Mouse (Mus musculus) neural tube, embryonic 13.5 days (tissue): ENCODE measurements around the gene Tmem253. TPM values are rescaled to one million over a fixed set of nuclear protein-coding genes. Genes with fewer than 3 reads are reported as not detected.
A peak's percentile ranks its signal among the peaks of the same experiment; 100 is the strongest.
"Not testable (repeated sequence)": the region's sequence is repeated elsewhere in the genome, so short reads cannot be mapped to it uniquely, and the experiment has no call there.

ENCODE experiments used
- ATAC-seq: fragments of 200-750 bp; cut with Nextera tagmentation; 2 replicates; pipeline ENCODE4 v1.8.0; 2017; ENCODE audit warnings: low read depth, mild to moderate bottlenecking, moderate TSS enrichment, moderate library complexity
- H3K27ac ChIP-seq: fragments of 300-500 bp; sonication (generic); replicated peaks from 2 replicates; pipeline ENCODE4 v1.5.1; 2015; ENCODE audit warnings: moderate library complexity, mild to moderate bottlenecking, inconsistent platforms
- H3K27me3 ChIP-seq: fragments of 300-500 bp; sonication (generic); 2 replicates; pipeline ENCODE4 v1.6.1; 2015; ENCODE audit warnings: mild to moderate bottlenecking, inconsistent platforms
- H3K36me3 ChIP-seq: fragments of 300-500 bp; sonication (generic); 2 replicates; pipeline ENCODE4 v1.6.1; 2015; ENCODE audit warnings: mild to moderate bottlenecking, inconsistent platforms
- H3K4me1 ChIP-seq: fragments of 300-500 bp; sonication (generic); replicated peaks from 2 replicates; pipeline ENCODE4 v1.6.1; 2015; ENCODE audit warnings: inconsistent platforms
- H3K4me2 ChIP-seq: fragments of 300-500 bp; sonication (generic); 2 replicates; pipeline ENCODE4 v1.6.1; 2015; ENCODE audit warnings: inconsistent platforms, mild to moderate bottlenecking, moderate library complexity
- H3K4me3 ChIP-seq: fragments of 300-500 bp; sonication (generic); 2 replicates; pipeline ENCODE4 v1.5.1; 2015; ENCODE audit warnings: mild to moderate bottlenecking, inconsistent platforms
- H3K9ac ChIP-seq: fragments of 300-500 bp; sonication (generic); 2 replicates; pipeline ENCODE4 v1.6.1; 2015; ENCODE audit warnings: moderate library complexity, mild to moderate bottlenecking, inconsistent platforms
- H3K9me3 ChIP-seq: fragments of 300-500 bp; sonication (generic); 2 replicates; pipeline ENCODE4 v1.6.1; 2016; ENCODE audit warnings: inconsistent platforms
- WGBS: fragments of 180-500 bp; shearing (Covaris S2); methylation state at CpG from one replicate; pipeline ENCODE4 v1.1.7; 2015; 5-methylcytosine and 5-hydroxymethylcytosine counted together
- polyA plus RNA-seq: library from polyadenylated mRNA; unstranded; fragments of >200 nt; fragmentation: Nextera tagmentation; extraction: Ambion mirVana; gene quantifications from 2 replicates; pipeline ENCODE4 v1.2.1, GENCODE M21; 2015

The Tmem253 gene
- polyA plus RNA-seq, 1 experiment from 2014 or later: not detected

DNA sequence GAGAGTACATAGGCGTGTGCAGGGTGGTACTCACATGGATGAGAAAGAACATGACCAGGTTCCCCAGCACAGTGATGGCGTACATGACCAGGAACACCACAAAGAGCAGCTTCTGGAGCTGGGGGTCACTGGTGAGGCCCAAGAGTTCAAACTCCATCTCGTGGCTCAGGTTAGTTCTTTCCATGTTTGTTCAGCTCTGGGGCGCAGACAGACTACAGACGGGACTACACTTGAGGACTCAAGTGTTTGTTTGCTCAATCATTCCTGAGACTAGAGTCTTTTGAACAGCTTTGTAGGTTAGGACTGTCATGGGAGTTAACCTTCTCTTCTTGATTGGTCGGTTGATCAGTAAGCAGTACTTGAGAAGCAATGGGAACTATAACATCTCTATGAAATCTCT lies 20.5 kb downstream of the Tmem253 start:
- Histone ChIP-seq H3K9me3 (no peaks in the 10 kb centered on the region), H3K4me3 (no peak overlapping the region), H3K36me3 (no peaks in the 10 kb centered on the region), H3K27ac (no peak overlapping the region), H3K4me2 (no peak overlapping the region), H3K9ac (no peak overlapping the region), H3K4me1 (no peaks in the 10 kb centered on the region), H3K27me3 (no peaks in the 10 kb centered on the region)
- WGBS: 88% methylated on average over 6 of the region's 6 CpGs
- ATAC-seq: no peak

DNA sequence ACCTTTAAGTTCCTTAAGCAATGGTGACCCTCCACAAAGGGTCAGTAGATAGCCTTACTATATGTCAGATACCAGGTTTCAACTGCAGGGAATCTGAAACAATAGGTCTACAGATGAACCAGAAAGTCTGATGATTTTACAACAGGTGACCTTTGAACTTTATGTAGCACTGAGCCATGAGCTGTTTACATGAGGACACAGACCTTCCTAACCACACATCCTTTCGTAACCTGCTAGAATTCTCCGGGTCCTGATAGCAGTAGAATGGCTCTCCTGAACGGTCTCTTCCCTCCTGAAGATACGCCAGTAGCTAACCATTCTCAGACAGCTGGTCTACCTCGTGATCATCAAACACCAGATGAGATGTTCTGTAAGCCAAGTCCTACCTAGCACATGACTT lies 23.9 kb downstream of the Tmem253 start:
- ATAC-seq: no peak
- no peak overlapping the region for H3K9ac ChIP-seq
- no peaks in the 10 kb centered on the region for H3K9me3 ChIP-seq
- 89% methylated on average over 5 of the region's 5 CpGs for WGBS
- H3K4me1 ChIP-seq: no peaks in the 10 kb centered on the region
- no peaks in the 10 kb centered on the region for H3K27me3 ChIP-seq
- H3K27ac ChIP-seq: no peak overlapping the region
- no peak overlapping the region for H3K4me2 ChIP-seq
- no peak overlapping the region for H3K4me3 ChIP-seq
- no peaks in the 10 kb centered on the region for H3K36me3 ChIP-seq

DNA sequence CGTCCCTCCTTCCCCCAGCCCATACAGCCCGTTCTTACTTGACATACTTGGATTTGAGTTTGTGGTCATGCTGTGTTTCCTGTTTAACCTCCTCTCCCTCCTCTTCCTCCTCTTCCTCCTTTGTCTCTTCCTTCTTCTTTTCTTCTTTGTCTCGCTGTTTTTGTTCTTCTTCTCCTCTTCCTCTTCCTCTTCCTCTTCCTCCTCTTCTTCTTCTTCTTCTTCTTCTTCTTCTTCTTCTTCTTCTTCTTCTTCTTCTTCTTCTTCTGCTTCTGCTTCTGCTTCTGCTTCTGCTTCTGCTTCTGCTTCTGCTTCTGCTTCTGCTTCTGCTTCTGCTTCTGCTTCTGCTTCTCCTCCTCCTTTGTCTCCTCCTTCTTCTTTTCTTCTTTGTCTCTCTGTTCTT lies 26.9 kb downstream of the Tmem253 start, which contains the start of gene Olfr221:
TSS of gene Olfr221 (minus strand) at position 101 of the 400 bp plus-strand sequence.
- H3K4me2 ChIP-seq, H3K9ac ChIP-seq, H3K27me3 ChIP-seq, H3K36me3 ChIP-seq, H3K4me3 ChIP-seq, H3K27ac ChIP-seq, H3K9me3 ChIP-seq, ATAC-seq: not testable (repeated sequence)
- peaks cover 14% of the 10 kb centered on the region for H3K4me1 ChIP-seq
- 60% methylated on average over 3 of the region's 3 CpGs for WGBS

DNA sequence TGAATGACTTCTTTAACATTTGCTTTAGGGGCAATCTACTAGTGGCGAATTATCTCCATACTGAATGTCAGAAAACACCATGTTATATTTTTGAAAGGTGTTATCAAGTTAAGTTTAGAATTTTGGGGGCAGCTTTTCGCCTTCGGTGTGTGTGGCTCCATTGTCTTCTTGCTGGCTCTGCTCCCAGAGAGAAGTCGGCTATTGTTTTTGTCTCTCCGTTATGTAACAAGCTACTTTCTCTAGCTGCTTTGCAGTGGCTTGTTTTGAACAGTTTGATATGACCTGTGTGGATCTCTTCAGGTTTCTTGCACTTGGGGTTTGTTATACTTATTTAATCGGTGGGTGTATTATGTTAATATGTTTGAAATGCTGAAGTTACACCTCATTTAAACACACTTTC lies 28.0 kb downstream of the Tmem253 start:
- Histone ChIP-seq H3K27ac (no peak overlapping the region), H3K4me1 (peaks cover 14% of the 10 kb centered on the region), H3K9ac (no peak overlapping the region), H3K36me3 (no peaks in the 10 kb centered on the region), H3K4me2 (no peak overlapping the region), H3K9me3 (no peaks in the 10 kb centered on the region), H3K4me3 (no peak overlapping the region), H3K27me3 (no peaks in the 10 kb centered on the region)
- WGBS: 69% methylated on average over 6 of the region's 6 CpGs
- no peak for ATAC-seq

DNA sequence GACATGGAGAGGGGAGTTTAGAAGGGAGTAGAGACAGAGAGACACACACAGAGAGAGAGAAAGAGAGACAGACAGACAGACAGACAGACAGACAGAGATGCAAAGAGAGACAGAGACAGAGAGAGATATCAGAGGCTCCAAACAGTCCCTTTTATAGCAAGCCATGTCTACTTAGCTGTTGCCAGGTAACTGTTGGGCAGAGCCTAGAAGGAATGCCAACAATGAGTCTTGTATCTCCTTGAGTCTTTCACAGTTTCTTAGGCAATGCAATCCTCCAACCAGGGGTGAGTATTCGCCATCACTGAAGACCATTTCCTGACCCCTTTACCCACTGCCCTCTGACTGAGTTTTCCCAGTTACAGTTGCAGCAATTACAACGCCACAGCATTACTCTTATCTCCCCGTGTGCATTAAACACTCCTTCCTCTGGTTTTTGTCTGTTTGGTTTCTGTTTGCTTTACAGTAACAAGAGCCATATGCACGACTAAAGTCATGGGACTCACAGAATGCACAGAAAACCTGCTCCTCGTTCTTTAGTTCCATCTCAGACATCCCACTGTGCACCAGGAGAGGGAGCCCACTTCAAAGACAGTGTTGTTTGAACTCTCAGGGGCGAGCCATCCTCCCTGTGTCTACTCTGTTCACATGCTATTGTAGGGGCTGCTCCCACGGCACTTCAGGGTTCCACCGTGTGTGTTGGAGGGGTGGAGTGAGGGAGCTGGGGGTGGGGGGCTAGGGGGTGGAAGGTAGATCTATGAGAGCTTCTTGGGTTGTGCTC lies 29.6 kb downstream of the Tmem253 start:
- no peaks in the 10 kb centered on the region for H3K27me3 ChIP-seq

DNA sequence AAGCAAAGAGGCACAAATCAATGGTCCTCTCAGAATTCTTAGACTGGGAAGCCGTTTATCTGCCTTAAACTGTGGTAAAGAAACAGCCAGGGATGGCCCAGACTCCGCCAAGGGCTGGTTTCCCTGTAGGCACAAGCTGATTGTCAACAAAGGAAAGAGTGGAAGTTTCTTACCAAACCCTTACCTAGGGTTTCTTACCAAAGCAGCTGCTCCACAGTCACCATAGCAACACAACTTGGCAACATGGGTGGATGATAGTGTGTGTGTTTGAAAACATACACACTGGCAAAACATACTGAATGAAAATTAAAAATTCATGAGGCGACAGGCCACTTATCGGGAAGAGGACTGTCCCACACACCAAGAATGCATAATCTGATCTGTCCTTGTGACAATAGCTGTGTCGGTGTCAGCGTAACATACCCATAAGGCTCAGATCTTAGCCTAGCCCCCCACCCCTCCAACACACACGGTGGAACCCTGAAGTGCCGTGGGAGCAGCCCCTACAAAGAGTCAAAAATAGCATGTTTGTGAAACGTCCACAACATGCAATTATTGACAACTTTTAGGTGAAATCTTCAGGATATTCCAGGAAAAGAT lies 30.6 kb downstream of the Tmem253 start:
- no peaks in the 10 kb centered on the region for H3K9me3 ChIP-seq
- H3K36me3 ChIP-seq: no peaks in the 10 kb centered on the region
- ATAC-seq: no peak
- WGBS: 61% methylated on average over 9 of the region's 9 CpGs
- H3K27me3 ChIP-seq: no peaks in the 10 kb centered on the region
- no peak overlapping the region for H3K9ac ChIP-seq
- H3K27ac ChIP-seq: no peak overlapping the region
- H3K4me2 ChIP-seq: no peak overlapping the region
- H3K4me1 ChIP-seq: peaks cover 14% of the 10 kb centered on the region
- H3K4me3 ChIP-seq: no peak overlapping the region

More for the DNA sequence above, 29.6 kb downstream of the Tmem253 start:
- H3K27ac ChIP-seq: no peak overlapping the region
- peak; percentile 87 for ATAC-seq
- H3K36me3 ChIP-seq: no peaks in the 10 kb centered on the region
- H3K9ac ChIP-seq: no peak overlapping the region
- no peak overlapping the region for H3K4me3 ChIP-seq
- 10% methylated on average over 8 of the region's 8 CpGs for WGBS
- no peak overlapping the region for H3K4me2 ChIP-seq
- peaks cover 14% of the 10 kb centered on the region for H3K4me1 ChIP-seq
- H3K9me3 ChIP-seq: no peaks in the 10 kb centered on the region

DNA sequence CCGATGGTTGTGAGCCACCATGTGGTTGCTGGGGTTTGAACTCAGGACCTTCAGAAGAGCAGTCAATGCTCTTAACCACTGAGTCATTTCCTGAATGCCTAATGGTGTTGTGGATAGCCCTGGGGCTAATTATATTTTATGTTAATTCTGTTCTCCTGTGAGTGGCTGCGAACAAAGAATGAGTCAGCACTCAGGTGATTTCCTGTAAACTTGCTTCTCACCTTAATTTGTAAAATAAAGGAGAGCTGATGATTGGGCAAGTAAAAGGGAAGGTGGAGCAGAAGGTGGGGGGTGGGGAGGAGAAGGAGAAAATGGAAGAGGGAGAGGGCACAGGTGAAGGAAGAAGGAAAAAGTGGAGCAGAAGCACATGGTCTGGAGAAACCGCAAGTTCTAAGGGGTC lies 37.3 kb downstream of the Tmem253 start:
- WGBS: 90% methylated on average over 3 of the region's 3 CpGs
- H3K9ac ChIP-seq, H3K27ac ChIP-seq, H3K4me2 ChIP-seq, ATAC-seq, H3K4me1 ChIP-seq, H3K9me3 ChIP-seq, H3K27me3 ChIP-seq, H3K36me3 ChIP-seq, H3K4me3 ChIP-seq: not testable (repeated sequence)

DNA sequence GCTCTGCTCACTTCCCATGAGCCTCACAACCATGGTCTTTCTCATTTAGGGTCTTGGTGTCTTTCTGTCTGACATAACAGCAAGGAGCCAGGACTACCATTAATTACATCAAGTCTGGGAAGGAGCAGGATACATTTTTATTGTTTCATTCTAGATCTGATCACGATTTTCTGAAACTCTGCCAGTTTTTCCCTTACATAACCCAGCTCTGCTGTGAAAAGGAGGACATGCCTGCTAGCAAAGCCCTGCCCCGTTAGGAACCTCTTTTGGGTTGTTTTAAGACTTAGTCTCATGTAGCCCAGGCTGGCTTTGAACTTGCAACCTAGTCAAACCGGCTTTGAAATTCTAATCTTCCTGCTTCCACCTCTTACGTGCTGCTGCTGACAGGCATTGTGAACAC lies 44.5 kb downstream of the Tmem253 start:
- H3K9ac ChIP-seq: no peak overlapping the region
- no peak for ATAC-seq

DNA sequence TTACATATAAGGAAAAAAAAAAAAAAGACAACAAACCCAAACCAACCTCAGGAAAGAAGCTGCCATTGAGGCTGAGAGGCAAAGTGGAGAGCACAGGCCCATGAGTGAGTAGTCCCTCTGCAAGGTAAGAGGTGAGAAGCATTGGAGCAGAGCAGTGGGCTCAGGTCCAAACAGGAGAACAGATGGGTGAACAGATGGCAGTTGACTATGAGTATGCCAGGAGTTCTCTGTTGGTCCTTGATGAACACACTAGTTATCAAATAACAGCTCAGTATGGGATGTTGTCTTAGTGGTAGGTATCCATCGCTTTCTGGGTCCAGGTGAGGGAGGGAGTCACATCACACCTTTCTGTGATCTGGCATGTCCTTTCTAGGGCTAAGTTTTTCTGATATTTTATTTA lies 45.3 kb downstream of the Tmem253 start:
- WGBS: 90% methylated on average over 1 of the region's 1 CpGs
- no peak overlapping the region for H3K9ac ChIP-seq
- ATAC-seq: no peak
- H3K4me3 ChIP-seq: no peak overlapping the region
- no peaks in the 10 kb centered on the region for H3K4me1 ChIP-seq
- no peaks in the 10 kb centered on the region for H3K9me3 ChIP-seq
- no peaks in the 10 kb centered on the region for H3K27me3 ChIP-seq
- H3K36me3 ChIP-seq: no peaks in the 10 kb centered on the region
- no peak overlapping the region for H3K4me2 ChIP-seq
- H3K27ac ChIP-seq: no peak overlapping the region

More for the DNA sequence above, 44.5 kb downstream of the Tmem253 start:
- Histone ChIP-seq H3K36me3 (no peaks in the 10 kb centered on the region), H3K27me3 (no peaks in the 10 kb centered on the region), H3K27ac (no peak overlapping the region), H3K4me1 (no peaks in the 10 kb centered on the region), H3K4me3 (no peak overlapping the region), H3K4me2 (no peak overlapping the region), H3K9me3 (no peaks in the 10 kb centered on the region)
- 78% methylated on average over 4 of the region's 4 CpGs for WGBS

DNA sequence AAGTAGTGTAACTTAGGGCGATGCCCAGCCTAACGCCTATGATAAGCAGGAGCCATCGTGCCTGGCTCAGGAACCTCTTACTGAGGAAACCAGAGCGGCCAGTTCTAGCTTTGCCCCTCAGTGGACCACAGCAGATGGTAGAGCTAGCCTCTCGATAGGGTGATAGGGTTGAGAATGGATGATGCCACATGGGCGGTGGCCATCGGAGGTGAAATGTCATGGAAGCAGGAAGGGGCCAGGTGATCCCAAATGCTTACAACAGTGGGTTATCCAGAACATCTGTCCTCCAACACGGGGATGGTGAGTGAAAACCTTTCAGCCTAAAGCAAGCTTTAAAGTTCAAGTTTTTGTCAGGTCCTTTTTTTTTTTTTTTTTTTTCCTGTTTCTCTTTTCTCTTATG lies 46.3 kb downstream of the Tmem253 start:
- Histone ChIP-seq H3K4me1 (no peaks in the 10 kb centered on the region), H3K9me3 (no peaks in the 10 kb centered on the region), H3K27ac (no peak overlapping the region), H3K36me3 (no peaks in the 10 kb centered on the region), H3K4me3 (no peak overlapping the region), H3K9ac (no peak overlapping the region), H3K27me3 (no peaks in the 10 kb centered on the region), H3K4me2 (no peak overlapping the region)
- ATAC-seq: no peak
- 86% methylated on average over 8 of the region's 8 CpGs for WGBS

DNA sequence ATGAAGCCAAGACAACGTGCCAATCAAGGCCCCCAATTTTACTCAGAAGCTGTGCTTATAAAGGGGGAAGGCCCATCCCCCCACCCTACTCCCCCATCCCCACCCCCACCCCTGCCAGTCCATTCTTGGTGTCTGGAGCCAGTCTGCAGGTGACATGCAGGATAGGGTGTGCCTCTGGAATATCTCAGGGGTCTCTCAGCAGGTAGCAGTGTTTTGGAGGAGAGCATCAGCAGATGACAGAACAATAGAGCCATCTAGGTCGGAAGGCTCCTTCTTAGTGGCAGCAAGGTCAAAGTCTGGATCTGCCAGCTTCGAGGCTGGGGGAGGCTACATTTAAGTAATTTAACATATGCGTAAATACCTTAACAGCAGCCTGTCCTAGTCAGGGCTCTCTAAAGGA lies 50.7 kb downstream of the Tmem253 start:
- Histone ChIP-seq H3K4me2 (no peak overlapping the region), H3K4me3 (no peak overlapping the region), H3K27ac (no peak overlapping the region), H3K9me3 (no peaks in the 10 kb centered on the region), H3K4me1 (no peaks in the 10 kb centered on the region), H3K9ac (no peak overlapping the region), H3K36me3 (peaks cover 8% of the 10 kb centered on the region), H3K27me3 (no peaks in the 10 kb centered on the region)
- 64% methylated on average over 4 of the region's 4 CpGs for WGBS
- ATAC-seq: no peak
